In genomic region chr4:57299701-57300468, GRCm38 (mm10) we compare ENCODE assay signal across 8 mouse cellular contexts. TPM values are rescaled to one million over a fixed set of nuclear protein-coding genes. Genes with fewer than 3 reads are reported as not detected.
DNase-seq lines count a peak whose midpoint lies in the region; ATAC-seq and TF ChIP-seq lines count a peak whose summit lies in the region.

No protein-coding gene starts in this region.

- no peaks in the 10 kb centered on the region for H3K36me3 ChIP-seq in G1E (replicated peaks)
- no peaks in the 10 kb centered on the region for H3K36me3 ChIP-seq in lung, postnatal 0 days (ENCODE audit: insufficient read depth, low read length)

- H3K4me1 ChIP-seq in G1E (ENCODE audit: insufficient read depth, low read depth, low read length), result no peaks in the 10 kb centered on the region
- H3K4me1 ChIP-seq in cerebellum, adult 2 months (ENCODE audit: control insufficient read depth, insufficient read depth, low read length), result peaks cover 14% of the 10 kb centered on the region
- H3K4me1 ChIP-seq in lung, postnatal 0 days (ENCODE audit: insufficient read depth, low read depth, low read length), result peaks cover 9% of the 10 kb centered on the region

- H3K4me2 ChIP-seq in lung, postnatal 0 days (replicated peaks; ENCODE audit: low read depth, low read length), result peak overlapping the region; percentile 79

- H3K9ac ChIP-seq in lung, postnatal 0 days (replicated peaks; ENCODE audit: low read depth), result peak overlapping the region; percentile 65

- WGBS in cerebellum, adult 2 months, result under 1% methylated on average over 97 of the region's 97 CpGs
- 0% methylated on average over 74 of the region's 97 CpGs for WGBS in lung, postnatal 0 days

- no peaks in the 10 kb centered on the region for H3K27me3 ChIP-seq in G1E (ENCODE audit: insufficient read depth, low read length)
- H3K27me3 ChIP-seq in cerebellum, adult 2 months (ENCODE audit: control insufficient read depth, insufficient read depth, low read length), result no peaks in the 10 kb centered on the region
- no peaks in the 10 kb centered on the region for H3K27me3 ChIP-seq in lung, postnatal 0 days (replicated peaks; ENCODE audit: insufficient read depth, low read length)

- ATAC-seq in G1E (ENCODE audit: extremely low read depth, insufficient number of reproducible peaks, low FRiP score, poor library complexity, severe bottlenecking), result no peak
- ATAC-seq in frontal cortex, adult (ENCODE audit: low TSS enrichment), result peak; percentile 12; the same call in 1 of the 2 replicates
- peak; percentile 78 for ATAC-seq in lung, postnatal 0 days

- TF ChIP-seq EP300 in lung, postnatal 0 days (IDR thresholded peaks at IDR 0.05), result no peak

- H3K9me3 ChIP-seq in G1E (replicated peaks), result peaks cover 72% of the 10 kb centered on the region
- H3K9me3 ChIP-seq in lung, postnatal 0 days (ENCODE audit: low read length), result no peaks in the 10 kb centered on the region

- no peak for TF ChIP-seq CTCF in G1E (IDR thresholded peaks at IDR 0.05; ENCODE audit: low read depth, low read length)
- TF ChIP-seq CTCF in cerebellum, adult 2 months (IDR thresholded peaks at IDR 0.05; ENCODE audit: borderline replicate concordance, insufficient read depth, low read depth, low read length), result no peak
- TF ChIP-seq CTCF in lung, postnatal 0 days (IDR thresholded peaks at IDR 0.05), result peak; percentile 24

- no peak for DNase-seq in G1E (ENCODE audit: low spot score)
- DNase-seq in cerebellum, adult 2 months, result peak; percentile 76 to 80
- peak; percentile 64 for DNase-seq in heart, postnatal 4 days
- DNase-seq in layer of hippocampus, adult 9-11 months, result peak; percentile 40
- DNase-seq in lung, postnatal 0 days (ENCODE audit: low spot score), result peak; percentile 69
- peak; percentile 66 for DNase-seq in ovary, postnatal 14 days (ENCODE audit: low spot score)
- peak; percentile 54 to 85 for DNase-seq in urinary bladder, adult 18-20 months (ENCODE audit: low spot score in 2 of 2)

- peak overlapping the region; percentile 90 for H3K27ac ChIP-seq in cerebellum, adult 2 months (ENCODE audit: insufficient read depth, low read length)
- peak overlapping the region; percentile 86 for H3K27ac ChIP-seq in lung, postnatal 0 days (ENCODE audit: low read length)

- peak; percentile 33; the same call in 1 of the 2 replicates for TF ChIP-seq POLR2A in cerebellum, adult 2 months (IDR thresholded peaks at IDR 0.05; ENCODE audit: borderline replicate concordance, insufficient read depth, low read length)

- H3K4me3 ChIP-seq in G1E (ENCODE audit: low read depth, low read length), result peak overlapping the region; percentile 13; the same call in 1 of the 2 replicates
- peak overlapping the region; percentile 98 for H3K4me3 ChIP-seq in cerebellum, adult 2 months (replicated peaks; ENCODE audit: insufficient read depth, low read depth, low read length)
- peak overlapping the region; percentile 79 for H3K4me3 ChIP-seq in lung, postnatal 0 days (ENCODE audit: low read depth, low read length)

RNA-seq across cellular contexts. Expression of gene Ptpn3, which starts 1.8 kb away (rescaled TPM):
- total RNA-seq in G1E (2014; fragmentation: Nextera tagmentation) (not detected in 2 replicates), G1E (2017) (under 0.01 and 0.06 TPM in 2 replicates)
- not detected in 2 replicates for polyA plus RNA-seq in G1E (2012)
- 13.5 and 14.6 TPM in 2 replicates for polyA plus RNA-seq in cerebellum, adult 2 months (2012; rRNA removed)
- 10 to 100 TPM; 12.9 to 14.5 TPM for total RNA-seq in heart, postnatal 4 days (2021)
- polyA plus RNA-seq in lung, postnatal 0 days (2015; fragmentation: Nextera tagmentation; extraction: Ambion mirVana), result 4.7 and 6.1 TPM in 2 replicates

Comparison
In these comparisons a context has a peak if more than half of its experiments do, and no peak if none do; other contexts are left out.
1. H3K4me3 ChIP-seq: peak in every context shown above with its lines; median percentile 98 in cerebellum, adult 2 months; 79 in lung, postnatal 0 days; 13 in G1E.